Mouse (Mus musculus): ENCODE data around the gene Ttc7.

DNA sequence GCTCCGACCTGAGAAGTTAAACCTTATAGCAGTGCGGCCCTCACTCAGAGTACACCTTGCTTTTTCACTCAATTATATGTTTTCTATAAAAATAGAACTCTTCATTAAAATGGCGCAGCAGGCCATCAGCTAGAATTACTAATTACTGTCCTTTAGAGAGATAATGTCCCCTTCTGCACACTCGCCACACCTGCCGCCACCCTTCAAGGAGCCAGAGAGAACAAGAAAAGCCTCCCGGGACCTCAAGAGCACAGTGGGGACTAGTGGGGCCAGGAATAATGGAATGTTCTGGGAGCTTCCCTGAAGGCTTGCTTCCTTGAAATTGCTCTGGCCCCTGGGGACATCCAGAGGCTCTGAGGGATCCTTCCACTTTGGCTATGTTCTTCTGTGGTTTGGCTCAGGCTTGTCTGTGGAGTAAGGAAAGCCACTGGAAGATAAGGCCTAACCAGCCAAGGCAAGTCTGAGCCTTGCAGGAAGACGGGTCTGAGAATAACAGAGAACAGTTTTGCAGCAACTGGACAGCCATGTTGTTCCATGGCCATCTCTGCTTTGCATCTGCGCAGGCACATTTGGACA, 71.1 kb downstream of the Ttc7 start:
- TF ChIP-seq CTCF (IDR thresholded peaks at IDR 0.05; ENCODE audit: low read depth): no peak
- TF ChIP-seq EP300 (IDR thresholded peaks at IDR 0.05; ENCODE audit: low read depth): no peak

Measured in heart, postnatal 0 days (tissue).